Mouse (Mus musculus) kidney, adult 18-20 months (tissue): Measurements from ENCODE around the gene Rnaset2a.
"Not testable (repeated sequence)": the region's sequence is repeated elsewhere in the genome, so short reads cannot be mapped to it uniquely, and the experiment has no call there.

ENCODE experiments used
- DNase-seq: peaks from one replicate; pipeline ENCODE4 v3.0.0; 2021

Rnaset2a gene

GRCm38 (mm10) chr17:8130849-8131248 lies 17.0 kb downstream of the Rnaset2a start:
- not testable (repeated sequence) for DNase-seq

- not testable (repeated sequence) for DNase-seq
Measured at GRCm38 (mm10) chr17:8129578-8129977, 18.3 kb downstream of the Rnaset2a start.

GRCm38 (mm10) chr17:8128326-8128993 lies 19.4 kb downstream of the Rnaset2a start:
- DNase-seq: not testable (repeated sequence)

- DNase-seq: not testable (repeated sequence)
Measured at GRCm38 (mm10) chr17:8124586-8124985, 23.3 kb downstream of the Rnaset2a start.

- DNase-seq: not testable (repeated sequence)
Measured at GRCm38 (mm10) chr17:8122974-8123373, 24.9 kb downstream of the Rnaset2a start.

GRCm38 (mm10) chr17:8116928-8117327 lies 31.0 kb downstream of the Rnaset2a start:
- not testable (repeated sequence) for DNase-seq

GRCm38 (mm10) chr17:8116378-8116777 lies 31.5 kb downstream of the Rnaset2a start:
- peak; percentile 28 for DNase-seq

GRCm38 (mm10) chr17:8112199-8112598 lies 35.7 kb downstream of the Rnaset2a start:
- not testable (repeated sequence) for DNase-seq

GRCm38 (mm10) chr17:8101297-8101609 lies 46.6 kb downstream of the Rnaset2a start:
- not testable (repeated sequence) for DNase-seq

- DNase-seq: not testable (repeated sequence)
Measured at GRCm38 (mm10) chr17:8100405-8101296, 47.2 kb downstream of the Rnaset2a start.

GRCm38 (mm10) chr17:8096199-8096598 lies 51.7 kb downstream of the Rnaset2a start:
- DNase-seq: peak; percentile 10

- DNase-seq: not testable (repeated sequence)
Measured at GRCm38 (mm10) chr17:8095653-8096052, 52.2 kb downstream of the Rnaset2a start.

- DNase-seq: not testable (repeated sequence)
Measured at GRCm38 (mm10) chr17:8092537-8093526, 55.1 kb downstream of the Rnaset2a start.

- not testable (repeated sequence) for DNase-seq
Measured at GRCm38 (mm10) chr17:8091320-8091719, 56.6 kb downstream of the Rnaset2a start.

- DNase-seq: not testable (repeated sequence)
Measured at GRCm38 (mm10) chr17:8069847-8070246, 78.0 kb downstream of the Rnaset2a start.
